Mouse (Mus musculus) hindbrain, embryonic 13.5 days (tissue): ENCODE results near the gene Rora. TPM values are rescaled to one million over a fixed set of nuclear protein-coding genes. Genes with fewer than 3 reads are reported as not detected.

Source experiments
- ATAC-seq: fragments of 200-750 bp; cut with Nextera tagmentation; 2 replicates; pipeline ENCODE4 v1.8.0; 2017; ENCODE audit warnings: moderate TSS enrichment; ENCODE audit not compliant: low FRiP score
- H3K27ac ChIP-seq: fragments of 300-500 bp; sonication (generic); 2 replicates; pipeline ENCODE4 v1.5.1; 2015; ENCODE audit warnings: inconsistent platforms, mild to moderate bottlenecking, moderate library complexity
- H3K27me3 ChIP-seq: fragments of 300-500 bp; sonication (generic); 2 replicates; pipeline ENCODE4 v1.6.1; 2015; ENCODE audit warnings: mild to moderate bottlenecking, inconsistent platforms
- H3K36me3 ChIP-seq: fragments of 300-500 bp; sonication (generic); 2 replicates; pipeline ENCODE4 v1.6.1; 2015; ENCODE audit warnings: mild to moderate bottlenecking, inconsistent platforms
- H3K4me1 ChIP-seq: fragments of 300-500 bp; sonication (generic); replicated peaks from 2 replicates; pipeline ENCODE4 v1.6.1; 2015; ENCODE audit warnings: inconsistent platforms
- H3K4me2 ChIP-seq: fragments of 300-500 bp; sonication (generic); 2 replicates; pipeline ENCODE4 v1.6.1; 2015; ENCODE audit warnings: inconsistent platforms, mild to moderate bottlenecking, moderate library complexity
- H3K4me3 ChIP-seq: fragments of 300-500 bp; sonication (generic); 2 replicates; pipeline ENCODE4 v1.5.1; 2015; ENCODE audit warnings: mild to moderate bottlenecking, inconsistent platforms
- H3K9ac ChIP-seq: fragments of 300-500 bp; sonication (generic); 2 replicates; pipeline ENCODE4 v1.6.1; 2015; ENCODE audit warnings: mild to moderate bottlenecking, inconsistent platforms
- H3K9me3 ChIP-seq: fragments of 300-500 bp; sonication (generic); 2 replicates; pipeline ENCODE4 v1.6.1; 2016; ENCODE audit warnings: inconsistent platforms
- WGBS: fragments of 180-500 bp; shearing (Covaris S2); methylation state at CpG from one replicate; pipeline ENCODE4 v1.1.7; 2015; 5-methylcytosine and 5-hydroxymethylcytosine counted together
- polyA plus RNA-seq: library from polyadenylated mRNA; unstranded; fragments of >200 nt; fragmentation: Nextera tagmentation; extraction: Ambion mirVana; gene quantifications from 2 replicates; pipeline ENCODE4 v1.2.1, GENCODE M21; 2015

Rora gene
- polyA plus RNA-seq, 1 experiment from 2014 or later = 25.0 TPM

GRCm38 (mm10) chr9:69008706-69009105, 355.1 kb downstream of the Rora start:
- no peak overlapping the region for H3K4me3 ChIP-seq
- no peak overlapping the region for H3K9ac ChIP-seq
- H3K9me3 ChIP-seq = no peaks in the 10 kb centered on the region
- H3K4me1 ChIP-seq = no peaks in the 10 kb centered on the region
- ATAC-seq = no peak
- no peak overlapping the region for H3K4me2 ChIP-seq
- H3K36me3 ChIP-seq = no peaks in the 10 kb centered on the region
- no peak overlapping the region for H3K27ac ChIP-seq
- H3K27me3 ChIP-seq = no peaks in the 10 kb centered on the region
- WGBS = 76% methylated on average over 2 of the region's 2 CpGs

GRCm38 (mm10) chr9:69010886-69011285, 357.3 kb downstream of the Rora start:
- H3K4me1 ChIP-seq = no peaks in the 10 kb centered on the region
- H3K4me3 ChIP-seq = no peak overlapping the region
- no peak overlapping the region for H3K27ac ChIP-seq
- H3K36me3 ChIP-seq = no peaks in the 10 kb centered on the region
- H3K9me3 ChIP-seq = no peaks in the 10 kb centered on the region
- H3K27me3 ChIP-seq = no peaks in the 10 kb centered on the region
- no peak overlapping the region for H3K9ac ChIP-seq
- no peak overlapping the region for H3K4me2 ChIP-seq
- no peak for ATAC-seq
- WGBS = 72% methylated on average over 5 of the region's 5 CpGs

GRCm38 (mm10) chr9:69013186-69013715, 359.7 kb downstream of the Rora start:
- H3K9ac ChIP-seq = no peak overlapping the region
- H3K27ac ChIP-seq = no peak overlapping the region
- H3K4me1 ChIP-seq = no peaks in the 10 kb centered on the region
- ATAC-seq = no peak
- no peaks in the 10 kb centered on the region for H3K27me3 ChIP-seq
- no peaks in the 10 kb centered on the region for H3K36me3 ChIP-seq
- H3K4me3 ChIP-seq = no peak overlapping the region
- WGBS = 75% methylated on average over 7 of the region's 7 CpGs
- H3K4me2 ChIP-seq = no peak overlapping the region
- no peaks in the 10 kb centered on the region for H3K9me3 ChIP-seq

GRCm38 (mm10) chr9:69014203-69014602, 360.6 kb downstream of the Rora start:
- Histone ChIP-seq H3K9ac (no peak overlapping the region), H3K9me3 (no peaks in the 10 kb centered on the region), H3K4me2 (no peak overlapping the region), H3K27ac (no peak overlapping the region), H3K27me3 (no peaks in the 10 kb centered on the region), H3K4me3 (no peak overlapping the region), H3K4me1 (no peaks in the 10 kb centered on the region), H3K36me3 (no peaks in the 10 kb centered on the region)
- WGBS = 88% methylated on average over 2 of the region's 2 CpGs
- no peak for ATAC-seq

- no peak overlapping the region for H3K4me3 ChIP-seq
- H3K27me3 ChIP-seq = no peaks in the 10 kb centered on the region
- H3K27ac ChIP-seq = no peak overlapping the region
- no peak for ATAC-seq
- no peaks in the 10 kb centered on the region for H3K9me3 ChIP-seq
- no peak overlapping the region for H3K9ac ChIP-seq
- 94% methylated on average over 4 of the region's 4 CpGs for WGBS
- no peak overlapping the region for H3K4me2 ChIP-seq
- no peaks in the 10 kb centered on the region for H3K4me1 ChIP-seq
- no peaks in the 10 kb centered on the region for H3K36me3 ChIP-seq
These were observed 366.8 kb downstream of the Rora start for GRCm38 (mm10) chr9:69020381-69020780.

GRCm38 (mm10) chr9:69021482-69021881, 367.9 kb downstream of the Rora start:
- no peak overlapping the region for H3K27ac ChIP-seq
- H3K9me3 ChIP-seq = no peaks in the 10 kb centered on the region
- no peak overlapping the region for H3K4me3 ChIP-seq
- H3K27me3 ChIP-seq = no peaks in the 10 kb centered on the region
- no peak for ATAC-seq
- no peaks in the 10 kb centered on the region for H3K4me1 ChIP-seq
- H3K36me3 ChIP-seq = no peaks in the 10 kb centered on the region
- no peak overlapping the region for H3K9ac ChIP-seq
- WGBS = 77% methylated on average over 1 of the region's 1 CpGs
- H3K4me2 ChIP-seq = no peak overlapping the region

GRCm38 (mm10) chr9:69023314-69023713, 369.7 kb downstream of the Rora start:
- H3K27me3 ChIP-seq = no peaks in the 10 kb centered on the region
- no peak overlapping the region for H3K27ac ChIP-seq
- no peak for ATAC-seq
- WGBS = 84% methylated on average over 3 of the region's 3 CpGs
- H3K36me3 ChIP-seq = no peaks in the 10 kb centered on the region
- H3K4me3 ChIP-seq = no peak overlapping the region
- H3K4me2 ChIP-seq = no peak overlapping the region
- H3K9me3 ChIP-seq = no peaks in the 10 kb centered on the region
- H3K4me1 ChIP-seq = no peaks in the 10 kb centered on the region
- no peak overlapping the region for H3K9ac ChIP-seq

GRCm38 (mm10) chr9:69028177-69028576, 374.6 kb downstream of the Rora start:
- Histone ChIP-seq H3K4me2 (no peak overlapping the region), H3K4me3 (no peak overlapping the region), H3K9me3 (no peaks in the 10 kb centered on the region), H3K27me3 (no peaks in the 10 kb centered on the region), H3K4me1 (no peaks in the 10 kb centered on the region), H3K9ac (no peak overlapping the region), H3K27ac (no peak overlapping the region), H3K36me3 (no peaks in the 10 kb centered on the region)
- ATAC-seq = no peak
- 67% methylated on average over 4 of the region's 4 CpGs for WGBS

GRCm38 (mm10) chr9:69034301-69034871, 380.8 kb downstream of the Rora start:
- Histone ChIP-seq H3K9me3 (no peaks in the 10 kb centered on the region), H3K27me3 (no peaks in the 10 kb centered on the region), H3K4me3 (no peak overlapping the region), H3K9ac (no peak overlapping the region), H3K27ac (no peak overlapping the region), H3K36me3 (no peaks in the 10 kb centered on the region), H3K4me1 (0 out of 2 replicates have a peak, but pooled peaks cover 6% of the 10 kb centered on the region), H3K4me2 (no peak overlapping the region)
- no peak for ATAC-seq
- WGBS = 92% methylated on average over 10 of the region's 10 CpGs

GRCm38 (mm10) chr9:69035456-69035855, 381.9 kb downstream of the Rora start:
- Histone ChIP-seq H3K4me2 (no peak overlapping the region), H3K27ac (no peak overlapping the region), H3K9ac (no peak overlapping the region), H3K4me1 (0 out of 2 replicates have a peak, but pooled peaks cover 6% of the 10 kb centered on the region), H3K27me3 (no peaks in the 10 kb centered on the region), H3K36me3 (no peaks in the 10 kb centered on the region), H3K9me3 (no peaks in the 10 kb centered on the region; the same call in 1 of the 2 replicates), H3K4me3 (no peak overlapping the region)
- WGBS = 78% methylated on average over 7 of the region's 7 CpGs
- no peak for ATAC-seq

GRCm38 (mm10) chr9:69036296-69036695, 382.7 kb downstream of the Rora start:
- Histone ChIP-seq H3K4me1 (0 out of 2 replicates have a peak, but pooled peaks cover 6% of the 10 kb centered on the region), H3K4me2 (no peak overlapping the region), H3K9me3 (no peaks in the 10 kb centered on the region; the same call in 1 of the 2 replicates), H3K27ac (no peak overlapping the region), H3K36me3 (no peaks in the 10 kb centered on the region), H3K27me3 (no peaks in the 10 kb centered on the region), H3K4me3 (no peak overlapping the region), H3K9ac (no peak overlapping the region)
- WGBS = 39% methylated on average over 3 of the region's 3 CpGs
- no peak for ATAC-seq

GRCm38 (mm10) chr9:69043920-69044613, 390.5 kb downstream of the Rora start:
- Histone ChIP-seq H3K9me3 (no peaks in the 10 kb centered on the region; the same call in 1 of the 2 replicates), H3K27ac (no peak overlapping the region), H3K27me3 (no peaks in the 10 kb centered on the region), H3K36me3 (no peaks in the 10 kb centered on the region), H3K4me3 (no peak overlapping the region), H3K4me2 (no peak overlapping the region), H3K4me1 (no peaks in the 10 kb centered on the region), H3K9ac (no peak overlapping the region)
- no peak for ATAC-seq
- WGBS = 90% methylated on average over 8 of the region's 8 CpGs
